Mouse (Mus musculus) midbrain, embryonic 16.5 days (tissue): ENCODE measurements around the gene Kcnj4. TPM values are rescaled to one million over a fixed set of nuclear protein-coding genes. Genes with fewer than 3 reads are reported as not detected.

ENCODE experiments used
- ATAC-seq: fragments of 200-750 bp; cut with Nextera tagmentation; 2 replicates; pipeline ENCODE4 v1.8.0; 2017; ENCODE audit warnings: moderate TSS enrichment
- H3K27ac ChIP-seq: fragments of 300-500 bp; sonication (generic); 2 replicates; pipeline ENCODE4 v1.5.1; 2014; ENCODE audit warnings: mild to moderate bottlenecking, low read length, mixed read lengths
- H3K27me3 ChIP-seq: fragments of 300-500 bp; sonication (generic); 2 replicates; pipeline ENCODE4 v1.6.1; 2014; ENCODE audit warnings: low read depth, low read length, mixed read lengths; ENCODE audit not compliant: control insufficient read depth, insufficient read depth
- H3K36me3 ChIP-seq: fragments of 300-500 bp; sonication (generic); 2 replicates; pipeline ENCODE4 v1.6.1; 2014; ENCODE audit warnings: mild to moderate bottlenecking, low read length, moderate library complexity, mixed read lengths; ENCODE audit not compliant: control insufficient read depth, insufficient read depth
- H3K4me1 ChIP-seq: fragments of 300-500 bp; sonication (generic); 2 replicates; pipeline ENCODE4 v1.6.1; 2014; ENCODE audit warnings: mild to moderate bottlenecking, low read length, mixed read lengths; ENCODE audit not compliant: control insufficient read depth, insufficient read depth
- H3K4me2 ChIP-seq: fragments of 300-500 bp; sonication (generic); 2 replicates; pipeline ENCODE4 v1.6.1; 2014; ENCODE audit warnings: mild to moderate bottlenecking, low read length, mixed read lengths
- H3K4me3 ChIP-seq: fragments of 300-500 bp; sonication (generic); 2 replicates; pipeline ENCODE4 v1.5.1; 2014; ENCODE audit warnings: low read depth, mild to moderate bottlenecking, low read length, moderate library complexity, mixed read lengths
- H3K9ac ChIP-seq: fragments of 300-500 bp; sonication (generic); 2 replicates; pipeline ENCODE4 v1.6.1; 2014; ENCODE audit warnings: low read depth, low read length, mixed read lengths
- H3K9me3 ChIP-seq: fragments of 300-500 bp; sonication (generic); replicated peaks from 2 replicates; pipeline ENCODE4 v1.6.1; 2014; ENCODE audit warnings: mild to moderate bottlenecking, low read length, mixed read lengths; ENCODE audit not compliant: control insufficient read depth, poor library complexity, severe bottlenecking
- WGBS: fragments of 180-500 bp; shearing (Covaris S2); extraction: QIAGEN DNeasy Blood & Tissue Kit; methylation state at CpG from one replicate; pipeline ENCODE4 v1.1.7; 2014; 5-methylcytosine and 5-hydroxymethylcytosine counted together
- polyA plus RNA-seq: library from polyadenylated mRNA; unstranded; fragments of >200 nt; fragmentation: Nextera tagmentation; extraction: Ambion mirVana; gene quantifications from 2 replicates; pipeline ENCODE4 v1.2.1, GENCODE M21; 2015

The Kcnj4 gene
- polyA plus RNA-seq, 1 experiment from 2014 or later, result not detected

DNA sequence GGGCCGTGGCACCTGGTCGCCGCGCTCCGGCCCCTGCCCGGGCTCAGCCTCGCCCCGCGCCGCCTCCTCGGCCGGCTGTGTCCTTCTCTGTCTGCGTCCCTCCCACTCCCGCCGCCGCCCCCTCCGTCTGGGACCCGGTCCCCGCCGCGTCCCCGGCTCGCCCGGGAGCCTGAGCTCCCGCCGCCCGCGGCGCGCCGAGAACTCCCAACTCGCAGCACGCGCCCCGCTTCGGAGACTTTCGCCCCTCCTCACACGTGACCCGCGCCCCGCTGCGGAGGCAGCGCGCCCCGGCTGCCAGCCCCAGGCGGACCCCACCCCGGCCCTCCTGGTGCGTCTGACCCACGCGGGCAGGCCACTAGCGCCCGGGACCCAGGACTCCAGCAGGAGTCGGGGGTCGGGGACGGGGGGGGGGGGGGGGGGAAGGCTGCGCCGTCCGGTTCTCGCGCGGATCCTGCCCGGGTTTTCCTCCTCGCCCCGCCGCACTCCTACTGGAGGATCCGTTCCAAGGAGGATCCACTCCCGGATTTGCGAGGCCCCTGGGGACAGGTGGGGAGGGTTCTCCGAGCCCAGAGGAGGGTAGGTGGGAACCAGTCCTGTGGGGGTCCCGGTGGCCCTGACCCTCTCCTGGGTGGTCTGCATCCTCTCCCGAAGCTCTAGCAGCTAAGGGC, 709 bp upstream of the Kcnj4 start:
- H3K9ac ChIP-seq, result peak overlapping the region; percentile 65
- H3K27me3 ChIP-seq, result peaks cover 56% of the 10 kb centered on the region
- ATAC-seq, result peak; percentile 57
- WGBS, result under 1% methylated on average over 53 of the region's 71 CpGs
- no peaks in the 10 kb centered on the region for H3K9me3 ChIP-seq
- peak overlapping the region; percentile 99 for H3K4me2 ChIP-seq
- no peaks in the 10 kb centered on the region for H3K36me3 ChIP-seq
- peaks cover 20% of the 10 kb centered on the region for H3K4me1 ChIP-seq
- H3K4me3 ChIP-seq, result peak overlapping the region; percentile 58
- no peak overlapping the region for H3K27ac ChIP-seq

- Histone ChIP-seq H3K27me3 (peaks cover 50% of the 10 kb centered on the region), H3K4me3 (no peak overlapping the region), H3K27ac (no peak overlapping the region), H3K9me3 (no peaks in the 10 kb centered on the region), H3K4me2 (no peak overlapping the region), H3K36me3 (no peaks in the 10 kb centered on the region), H3K4me1 (peaks cover 20% of the 10 kb centered on the region), H3K9ac (no peak overlapping the region)
- ATAC-seq, result no peak
- WGBS, result 62% methylated on average over 5 of the region's 5 CpGs
Observed at GRCm38 (mm10) chr15:79503438-79503837, 1.6 kb downstream of the Kcnj4 start.

DNA sequence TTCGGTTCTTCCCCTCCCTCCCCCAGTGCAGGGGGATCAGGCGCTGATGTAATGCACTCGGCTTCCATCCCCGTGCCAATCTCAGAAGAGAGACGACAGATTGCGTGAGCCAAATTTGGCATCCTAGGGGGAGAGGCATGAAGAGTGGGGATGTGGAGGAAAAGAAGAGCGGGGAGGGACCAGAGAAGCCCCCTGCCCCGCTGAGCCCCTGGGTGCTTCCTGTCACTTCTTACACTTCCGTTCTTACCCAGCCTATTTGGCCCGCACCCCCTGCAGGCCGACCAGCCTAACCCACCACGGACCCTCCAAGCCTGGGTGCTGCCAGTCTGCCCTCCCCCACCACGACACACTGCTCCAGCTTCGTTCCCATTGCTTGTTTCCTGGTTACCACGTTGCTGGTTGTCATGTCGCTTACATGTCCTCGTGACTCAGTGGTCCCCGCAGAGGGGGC, 2.1 kb downstream of the Kcnj4 start:
- Histone ChIP-seq H3K4me3 (no peak overlapping the region), H3K4me2 (no peak overlapping the region), H3K4me1 (peaks cover 20% of the 10 kb centered on the region), H3K9ac (no peak overlapping the region), H3K36me3 (no peaks in the 10 kb centered on the region), H3K27ac (no peak overlapping the region), H3K9me3 (no peaks in the 10 kb centered on the region), H3K27me3 (peaks cover 47% of the 10 kb centered on the region)
- ATAC-seq, result no peak
- WGBS, result 21% methylated on average over 13 of the region's 18 CpGs

DNA sequence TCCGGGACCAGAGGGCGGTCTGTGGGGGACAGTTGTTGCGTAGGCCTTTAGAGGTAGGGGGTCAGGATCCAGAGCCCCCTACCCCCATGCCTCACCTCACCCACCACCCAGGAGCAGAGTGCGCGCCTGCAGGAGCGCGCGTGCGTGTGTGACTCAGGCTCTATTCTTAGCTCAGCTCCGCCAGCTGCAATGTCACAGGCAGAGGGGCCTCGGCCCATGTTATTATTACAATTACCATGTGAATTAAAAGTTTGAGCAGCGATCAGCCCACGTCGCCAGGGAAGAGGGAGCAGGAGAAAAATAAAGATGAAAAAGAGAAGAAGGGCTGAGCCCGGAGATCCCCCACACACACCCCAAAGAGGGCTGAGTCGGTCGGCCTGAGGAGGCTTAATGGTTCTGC, 4.9 kb downstream of the Kcnj4 start:
- no peak overlapping the region for H3K4me2 ChIP-seq
- H3K4me3 ChIP-seq, result no peak overlapping the region
- peaks cover 5% of the 10 kb centered on the region; the same call in 1 of the 2 replicates for H3K4me1 ChIP-seq
- H3K9ac ChIP-seq, result no peak overlapping the region
- H3K27ac ChIP-seq, result no peak overlapping the region
- H3K36me3 ChIP-seq, result no peaks in the 10 kb centered on the region
- WGBS, result 65% methylated on average over 17 of the region's 17 CpGs
- ATAC-seq, result no peak
- peaks cover 34% of the 10 kb centered on the region for H3K27me3 ChIP-seq
- H3K9me3 ChIP-seq, result no peaks in the 10 kb centered on the region

- H3K27ac ChIP-seq, result no peak overlapping the region
- H3K9ac ChIP-seq, result no peak overlapping the region
- no peaks in the 10 kb centered on the region for H3K4me1 ChIP-seq
- peak overlapping the region; percentile 0; the same call in 1 of the 2 replicates for H3K4me2 ChIP-seq
- 46% methylated on average over 18 of the region's 18 CpGs for WGBS
- no peaks in the 10 kb centered on the region for H3K9me3 ChIP-seq
- H3K4me3 ChIP-seq, result no peak overlapping the region
- no peaks in the 10 kb centered on the region for H3K36me3 ChIP-seq
- ATAC-seq, result no peak
- peaks cover 3% of the 10 kb centered on the region; the same call in 1 of the 2 replicates for H3K27me3 ChIP-seq
Observed at GRCm38 (mm10) chr15:79493527-79493926, 11.5 kb downstream of the Kcnj4 start.

- Histone ChIP-seq H3K4me2 (no peak overlapping the region), H3K4me1 (no peaks in the 10 kb centered on the region), H3K4me3 (no peak overlapping the region), H3K27ac (no peak overlapping the region), H3K9me3 (no peaks in the 10 kb centered on the region), H3K9ac (no peak overlapping the region), H3K36me3 (no peaks in the 10 kb centered on the region), H3K27me3 (peaks cover 3% of the 10 kb centered on the region; the same call in 1 of the 2 replicates)
- ATAC-seq, result no peak
- WGBS, result 66% methylated on average over 11 of the region's 11 CpGs
Observed at GRCm38 (mm10) chr15:79489463-79489862, 15.6 kb downstream of the Kcnj4 start.

DNA sequence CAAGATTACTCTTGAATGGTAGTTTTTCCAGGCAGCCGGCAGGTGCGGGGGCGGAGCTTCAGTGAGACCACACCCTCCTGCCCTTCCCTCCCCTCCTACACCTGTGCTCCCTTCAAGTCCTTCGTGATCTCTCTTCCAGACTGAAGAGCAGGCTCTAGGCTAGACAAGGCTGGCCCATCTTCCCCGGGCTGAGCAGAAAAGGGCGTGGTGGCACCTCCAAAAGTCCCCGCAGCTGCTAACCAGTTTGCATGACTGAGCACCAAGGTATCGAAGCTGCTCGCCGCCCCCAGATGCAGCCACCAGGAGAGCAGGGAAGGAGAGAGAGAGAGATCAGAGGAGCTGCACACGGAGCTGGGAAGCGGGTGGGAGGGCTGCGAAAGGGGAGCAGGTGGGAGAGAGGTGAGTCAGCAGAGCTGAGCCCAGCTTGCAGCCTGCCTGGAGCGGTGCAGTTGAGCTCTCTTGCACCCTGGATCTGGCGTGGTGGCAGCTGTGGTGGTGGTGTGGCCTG, 23.8 kb downstream of the Kcnj4 start:
- no peaks in the 10 kb centered on the region for H3K27me3 ChIP-seq
- H3K27ac ChIP-seq, result no peak overlapping the region
- no peak overlapping the region for H3K9ac ChIP-seq
- no peak overlapping the region for H3K4me3 ChIP-seq
- H3K36me3 ChIP-seq, result no peaks in the 10 kb centered on the region
- 18% methylated on average over 15 of the region's 15 CpGs for WGBS
- H3K9me3 ChIP-seq, result no peaks in the 10 kb centered on the region
- H3K4me1 ChIP-seq, result no peaks in the 10 kb centered on the region
- no peak for ATAC-seq
- H3K4me2 ChIP-seq, result no peak overlapping the region

DNA sequence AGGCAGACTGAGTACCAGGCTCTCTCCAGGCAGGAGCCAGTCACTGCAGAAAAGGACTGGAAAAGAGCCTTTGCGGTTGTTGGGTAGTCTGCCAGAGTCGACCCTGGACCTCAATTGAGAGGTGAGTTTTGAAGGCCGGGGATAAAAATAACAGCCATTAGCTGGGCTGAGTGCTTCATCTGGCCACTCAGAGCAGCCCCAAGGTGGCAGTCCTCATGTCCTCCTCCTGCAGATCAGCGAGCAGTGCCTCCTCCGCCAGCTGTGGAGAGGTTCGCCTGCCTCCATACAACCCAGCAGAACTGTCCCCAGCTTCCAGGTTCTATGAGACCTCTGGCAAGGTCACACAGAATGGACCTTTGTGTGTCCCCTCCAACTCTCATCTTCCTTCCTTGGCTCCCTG, 27.8 kb downstream of the Kcnj4 start:
- Histone ChIP-seq H3K36me3 (no peaks in the 10 kb centered on the region), H3K27me3 (no peaks in the 10 kb centered on the region), H3K9ac (no peak overlapping the region), H3K4me2 (no peak overlapping the region), H3K4me3 (no peak overlapping the region), H3K27ac (no peak overlapping the region), H3K4me1 (no peaks in the 10 kb centered on the region), H3K9me3 (no peaks in the 10 kb centered on the region; the same call in 1 of the 2 replicates)
- no peak for ATAC-seq
- WGBS, result 64% methylated on average over 6 of the region's 6 CpGs

- no peak overlapping the region for H3K4me2 ChIP-seq
- no peaks in the 10 kb centered on the region for H3K36me3 ChIP-seq
- no peak for ATAC-seq
- H3K9ac ChIP-seq, result no peak overlapping the region
- no peaks in the 10 kb centered on the region; the same call in 1 of the 2 replicates for H3K9me3 ChIP-seq
- H3K27ac ChIP-seq, result no peak overlapping the region
- H3K4me1 ChIP-seq, result peaks cover 7% of the 10 kb centered on the region; the same call in 1 of the 2 replicates
- H3K27me3 ChIP-seq, result no peaks in the 10 kb centered on the region
- H3K4me3 ChIP-seq, result no peak overlapping the region
- 61% methylated on average over 12 of the region's 12 CpGs for WGBS
Observed at GRCm38 (mm10) chr15:79473638-79474355, 31.2 kb downstream of the Kcnj4 start.
